Mouse (Mus musculus): ENCODE data around the gene Tspan5. TPM values are rescaled to one million over a fixed set of nuclear protein-coding genes. Genes with fewer than 3 reads are reported as not detected.

Gene Tspan5
- total RNA-seq, 1 experiment: 12.7 TPM

DNA sequence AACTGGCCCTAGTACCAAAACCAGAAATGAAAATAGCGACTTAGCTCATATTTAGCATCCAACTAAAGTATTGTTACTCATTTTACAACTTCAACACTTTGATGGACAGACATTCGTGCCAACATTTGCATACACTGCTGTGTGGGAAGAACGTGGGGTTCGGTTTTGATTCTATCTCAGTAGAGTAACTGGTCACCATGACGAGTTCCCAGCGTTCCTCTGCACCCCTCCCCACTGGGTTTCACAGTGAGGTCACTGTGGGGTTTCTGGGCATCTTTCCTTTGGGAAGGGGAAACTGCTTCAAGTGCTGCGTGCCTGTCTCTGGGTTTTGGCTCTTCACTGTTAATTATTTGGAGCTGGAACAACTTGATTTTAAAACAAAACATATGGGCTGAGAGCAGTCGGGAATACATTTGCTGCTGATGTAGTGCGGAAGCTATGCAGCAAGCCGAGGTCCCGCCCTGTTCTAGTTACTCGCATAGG lies 122.2 kb downstream of the Tspan5 start:
- H3K4me3 ChIP-seq (ENCODE audit: insufficient read depth in 1 of 2, low read depth in 1 of 2, low read length in 2 of 2, poor library complexity in 1 of 2, severe bottlenecking in 1 of 2): no peak overlapping the region
- H3K36me3 ChIP-seq (ENCODE audit: control insufficient read depth, insufficient read depth, low read length, poor library complexity, severe bottlenecking): peaks cover 3% of the 10 kb centered on the region; the same call in 1 of the 2 replicates
- no peak for TF ChIP-seq MAFK (IDR thresholded peaks at IDR 0.05; ENCODE audit: insufficient read depth, low read depth, low read length)
- no peak for TF ChIP-seq ZNF384 (IDR thresholded peaks at IDR 0.05; ENCODE audit: low read depth, low read length)
- no peak for TF ChIP-seq HCFC1 (IDR thresholded peaks at IDR 0.05; ENCODE audit: borderline replicate concordance, insufficient read depth, low read length)
- no peak for TF ChIP-seq CHD2 (IDR thresholded peaks at IDR 0.05; ENCODE audit: low read depth, low read length)
- TF ChIP-seq ZC3H11A (IDR thresholded peaks at IDR 0.05; ENCODE audit: borderline replicate concordance, low read depth, low read length): no peak
- peaks cover 3 to 7% of the 10 kb centered on the region in 2 experiments; a peak in 2 of 4 replicates for H3K4me1 ChIP-seq (ENCODE audit: control insufficient read depth in 2 of 2, insufficient read depth in 2 of 2, low read length in 2 of 2, poor library complexity in 1 of 2)
- in situ Hi-C loops (cut with MboI; ENCODE audit: low sequenced_read_pairs in 2 of 2, unreplicated experiment in 2 of 2): no loop called here
- H3K9me3 ChIP-seq (ENCODE audit: control insufficient read depth, insufficient read depth, low read depth, low read length): no peaks in the 10 kb centered on the region
- no peak overlapping the region for H3K9ac ChIP-seq (ENCODE audit: insufficient read depth, low read depth, low read length, poor library complexity, severe bottlenecking)
- no peak overlapping the region for H3K27ac ChIP-seq (ENCODE audit: insufficient read depth, low read depth, low read length, poor library complexity, severe bottlenecking)
- DNase-seq (ENCODE audit: low read depth, low spot score): no peak

DNA sequence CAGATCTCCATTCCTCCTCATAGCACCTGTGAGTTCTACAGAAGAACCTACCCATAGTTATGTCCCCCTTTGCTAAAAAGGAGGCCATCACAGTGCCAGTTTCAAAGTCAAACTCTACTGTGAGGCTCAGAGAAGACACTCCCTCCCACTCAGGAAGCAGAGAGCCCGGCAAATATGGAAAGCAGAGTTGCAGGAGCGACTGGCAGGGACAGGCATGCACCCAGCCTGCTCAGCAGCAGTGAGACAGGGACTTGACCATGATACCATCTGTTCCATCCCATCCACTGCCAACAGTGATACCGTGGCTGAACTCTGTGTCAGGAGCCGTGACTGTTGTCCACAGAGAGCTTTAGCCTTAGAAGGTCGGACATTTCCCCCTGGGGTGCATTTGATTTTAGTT lies 123.3 kb downstream of the Tspan5 start:
- H3K9me3 ChIP-seq (ENCODE audit: control insufficient read depth, insufficient read depth, low read depth, low read length): no peaks in the 10 kb centered on the region
- TF ChIP-seq ZC3H11A (IDR thresholded peaks at IDR 0.05; ENCODE audit: borderline replicate concordance, low read depth, low read length) (no peak), CHD2 (IDR thresholded peaks at IDR 0.05; ENCODE audit: low read depth, low read length) (no peak), MAFK (IDR thresholded peaks at IDR 0.05; ENCODE audit: insufficient read depth, low read depth, low read length) (no peak), HCFC1 (IDR thresholded peaks at IDR 0.05; ENCODE audit: borderline replicate concordance, insufficient read depth, low read length) (no peak), ZNF384 (IDR thresholded peaks at IDR 0.05; ENCODE audit: low read depth, low read length) (no peak)
- peaks cover 3% of the 10 kb centered on the region; the same call in 1 of the 2 replicates for H3K36me3 ChIP-seq (ENCODE audit: control insufficient read depth, insufficient read depth, low read length, poor library complexity, severe bottlenecking)
- no peak overlapping the region for H3K4me3 ChIP-seq (ENCODE audit: insufficient read depth in 1 of 2, low read depth in 1 of 2, low read length in 2 of 2, poor library complexity in 1 of 2, severe bottlenecking in 1 of 2)
- no peak overlapping the region for H3K27ac ChIP-seq (ENCODE audit: insufficient read depth, low read depth, low read length, poor library complexity, severe bottlenecking)
- H3K9ac ChIP-seq (ENCODE audit: insufficient read depth, low read depth, low read length, poor library complexity, severe bottlenecking): no peak overlapping the region
- H3K4me1 ChIP-seq (ENCODE audit: control insufficient read depth in 2 of 2, insufficient read depth in 2 of 2, low read length in 2 of 2, poor library complexity in 1 of 2): peaks cover 0 to 6% of the 10 kb centered on the region in 2 experiments; a peak in 2 of 4 replicates
- in situ Hi-C loops (cut with MboI; ENCODE audit: low sequenced_read_pairs in 2 of 2, unreplicated experiment in 2 of 2): no loop called here
- DNase-seq (ENCODE audit: low read depth, low spot score): no peak

DNA sequence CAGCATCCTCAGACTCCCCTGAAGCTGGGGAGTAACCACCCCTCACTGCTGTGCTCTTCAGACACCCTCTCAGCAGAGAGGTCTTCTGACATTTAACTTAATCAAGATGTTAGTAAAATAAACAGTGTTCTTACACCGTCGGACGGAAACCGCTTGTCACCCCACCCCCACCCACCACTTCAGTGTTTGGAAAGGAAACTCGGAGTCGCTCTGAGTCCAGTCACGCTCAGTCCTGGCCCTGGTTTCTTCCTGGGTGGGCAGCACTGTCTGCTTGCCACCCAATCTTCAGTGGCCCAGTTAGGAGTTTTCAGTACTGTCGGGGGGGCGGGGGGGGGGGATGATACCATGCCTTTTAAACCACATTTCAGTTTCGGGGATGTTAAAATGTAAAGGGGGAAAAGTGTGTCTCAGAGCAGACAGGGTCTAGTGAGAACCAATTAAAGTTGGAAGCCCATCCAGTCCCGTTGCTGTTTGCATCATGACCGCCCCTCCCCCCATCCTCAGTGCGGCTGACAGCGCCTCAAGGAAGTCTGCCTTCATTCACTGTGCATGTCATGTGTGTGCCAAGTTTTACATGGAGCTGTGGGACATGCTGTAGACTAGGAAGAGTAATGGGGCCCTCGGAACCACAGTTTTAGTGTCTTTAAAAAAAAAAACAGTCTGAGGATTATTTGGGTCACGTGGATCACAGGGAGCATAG lies 125.3 kb downstream of the Tspan5 start:
- DNase-seq (ENCODE audit: low read depth, low spot score): no peak
- H3K36me3 ChIP-seq (ENCODE audit: control insufficient read depth, insufficient read depth, low read length, poor library complexity, severe bottlenecking): peaks cover 3% of the 10 kb centered on the region; the same call in 1 of the 2 replicates
- no peak overlapping the region for H3K9ac ChIP-seq (ENCODE audit: insufficient read depth, low read depth, low read length, poor library complexity, severe bottlenecking)
- H3K27ac ChIP-seq (ENCODE audit: insufficient read depth, low read depth, low read length, poor library complexity, severe bottlenecking): no peak overlapping the region
- peaks cover 0 to 6% of the 10 kb centered on the region in 2 experiments; a peak in 1 of 4 replicates for H3K4me1 ChIP-seq (ENCODE audit: control insufficient read depth in 2 of 2, insufficient read depth in 2 of 2, low read length in 2 of 2, poor library complexity in 1 of 2)
- TF ChIP-seq ZC3H11A (IDR thresholded peaks at IDR 0.05; ENCODE audit: borderline replicate concordance, low read depth, low read length) (no peak), HCFC1 (IDR thresholded peaks at IDR 0.05; ENCODE audit: borderline replicate concordance, insufficient read depth, low read length) (no peak), ZNF384 (IDR thresholded peaks at IDR 0.05; ENCODE audit: low read depth, low read length) (no peak), MAFK (IDR thresholded peaks at IDR 0.05; ENCODE audit: insufficient read depth, low read depth, low read length) (no peak), CHD2 (IDR thresholded peaks at IDR 0.05; ENCODE audit: low read depth, low read length) (no peak)
- no peak overlapping the region for H3K4me3 ChIP-seq (ENCODE audit: insufficient read depth in 1 of 2, low read depth in 1 of 2, low read length in 2 of 2, poor library complexity in 1 of 2, severe bottlenecking in 1 of 2)
- in situ Hi-C loops (cut with MboI; ENCODE audit: low sequenced_read_pairs in 2 of 2, unreplicated experiment in 2 of 2): no loop called here
- H3K9me3 ChIP-seq (ENCODE audit: control insufficient read depth, insufficient read depth, low read depth, low read length): no peaks in the 10 kb centered on the region

DNA sequence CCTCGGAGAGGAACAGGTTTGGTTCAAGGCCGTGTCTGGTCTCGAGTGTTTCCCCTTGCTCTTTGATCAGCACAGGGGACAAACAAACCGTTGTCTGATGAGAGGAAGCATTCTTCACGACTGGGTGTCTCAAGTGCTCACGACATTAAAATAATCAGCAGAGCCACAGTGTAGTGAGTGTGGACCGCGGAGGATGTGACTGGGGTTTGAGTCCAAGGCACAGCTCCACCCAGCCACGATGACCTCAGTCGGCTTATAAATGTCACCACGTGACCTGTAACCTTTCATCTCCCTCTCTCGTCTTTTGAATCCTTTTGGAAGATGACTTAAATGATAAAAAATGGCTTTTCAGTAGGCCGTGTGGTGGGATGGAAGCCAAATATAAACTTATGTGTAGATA lies 126.4 kb downstream of the Tspan5 start:
- peaks cover 7% of the 10 kb centered on the region; the same call in 1 of the 2 replicates for H3K36me3 ChIP-seq (ENCODE audit: control insufficient read depth, insufficient read depth, low read length, poor library complexity, severe bottlenecking)
- H3K9me3 ChIP-seq (ENCODE audit: control insufficient read depth, insufficient read depth, low read depth, low read length): no peaks in the 10 kb centered on the region
- no peak overlapping the region for H3K4me3 ChIP-seq (ENCODE audit: insufficient read depth in 1 of 2, low read depth in 1 of 2, low read length in 2 of 2, poor library complexity in 1 of 2, severe bottlenecking in 1 of 2)
- no peak overlapping the region for H3K9ac ChIP-seq (ENCODE audit: insufficient read depth, low read depth, low read length, poor library complexity, severe bottlenecking)
- H3K4me1 ChIP-seq (ENCODE audit: control insufficient read depth in 2 of 2, insufficient read depth in 2 of 2, low read length in 2 of 2, poor library complexity in 1 of 2): peaks cover 0 to 6% of the 10 kb centered on the region in 2 experiments; a peak in 1 of 4 replicates
- in situ Hi-C loops (cut with MboI; ENCODE audit: low sequenced_read_pairs in 2 of 2, unreplicated experiment in 2 of 2): no loop called here
- no peak for DNase-seq (ENCODE audit: low read depth, low spot score)
- H3K27ac ChIP-seq (ENCODE audit: insufficient read depth, low read depth, low read length, poor library complexity, severe bottlenecking): no peak overlapping the region
- TF ChIP-seq CHD2 (IDR thresholded peaks at IDR 0.05; ENCODE audit: low read depth, low read length) (no peak), HCFC1 (IDR thresholded peaks at IDR 0.05; ENCODE audit: borderline replicate concordance, insufficient read depth, low read length) (no peak), MAFK (IDR thresholded peaks at IDR 0.05; ENCODE audit: insufficient read depth, low read depth, low read length) (no peak), ZC3H11A (IDR thresholded peaks at IDR 0.05; ENCODE audit: borderline replicate concordance, low read depth, low read length) (no peak), ZNF384 (IDR thresholded peaks at IDR 0.05; ENCODE audit: low read depth, low read length) (no peak)
